ENCODE assay signal across 10 mouse cellular contexts in the genomic region with DNA sequence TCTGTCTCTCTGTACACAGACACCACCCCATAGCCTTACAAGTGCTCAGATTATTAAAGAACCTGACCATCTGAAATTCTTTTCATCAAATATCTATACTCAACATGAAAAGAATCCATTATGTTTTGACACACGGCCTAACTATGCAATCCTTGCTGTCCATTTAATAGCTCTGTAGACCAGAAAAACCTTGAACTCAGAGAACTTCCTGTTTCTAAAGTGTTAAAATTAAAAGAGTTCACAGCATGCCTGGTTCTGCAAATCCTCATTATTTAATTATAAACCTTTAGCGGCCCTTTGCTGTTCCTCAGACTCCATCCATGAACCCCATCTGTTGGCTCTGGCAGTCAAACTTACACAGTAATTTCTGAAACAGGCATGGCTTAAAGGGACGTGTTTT. TPM values are rescaled to one million over a fixed set of nuclear protein-coding genes. Genes with fewer than 3 reads are reported as not detected.
"Had no signal": no experiment of that assay in that cellular context is flagged by ENCODE, and none has a peak within 500 bp of the region (broad histone marks: within the 10 kb centered on the region; RNA-seq: fewer than 3 reads in every experiment).

No protein-coding gene starts in this region.

RNA-seq across cellular contexts. Expression of gene Gm20767, which starts 2.3 kb away (rescaled TPM):
- total RNA-seq: left cerebral cortex, adult 2 months; left cerebral cortex, adult 8-10 months; left cerebral cortex, postnatal 10 days; left cerebral cortex, postnatal 14 days; left cerebral cortex, postnatal 25 days; left cerebral cortex, postnatal 36 days; left cerebral cortex, postnatal 4 days; liver, adult 2 months; megakaryocyte-erythroid progenitor cell, adult 5-6 weeks; midbrain, postnatal 0 days had no signal

RNA-seq across cellular contexts. Expression of gene Gm21818, which starts 29.9 kb away (rescaled TPM):
- total RNA-seq: left cerebral cortex, adult 2 months; left cerebral cortex, adult 8-10 months; left cerebral cortex, postnatal 10 days; left cerebral cortex, postnatal 14 days; left cerebral cortex, postnatal 25 days; left cerebral cortex, postnatal 36 days; left cerebral cortex, postnatal 4 days; liver, adult 2 months; megakaryocyte-erythroid progenitor cell, adult 5-6 weeks; midbrain, postnatal 0 days had no signal
